Mouse (Mus musculus): ENCODE measurements around the gene Tenm1. TPM values are rescaled to one million over a fixed set of nuclear protein-coding genes. Genes with fewer than 3 reads are reported as not detected.

Tenm1 gene
- 31.7 and 35.7 TPM in 2 replicates for polyA plus RNA-seq (2015; fragmentation: Nextera tagmentation; extraction: Ambion mirVana)

DNA sequence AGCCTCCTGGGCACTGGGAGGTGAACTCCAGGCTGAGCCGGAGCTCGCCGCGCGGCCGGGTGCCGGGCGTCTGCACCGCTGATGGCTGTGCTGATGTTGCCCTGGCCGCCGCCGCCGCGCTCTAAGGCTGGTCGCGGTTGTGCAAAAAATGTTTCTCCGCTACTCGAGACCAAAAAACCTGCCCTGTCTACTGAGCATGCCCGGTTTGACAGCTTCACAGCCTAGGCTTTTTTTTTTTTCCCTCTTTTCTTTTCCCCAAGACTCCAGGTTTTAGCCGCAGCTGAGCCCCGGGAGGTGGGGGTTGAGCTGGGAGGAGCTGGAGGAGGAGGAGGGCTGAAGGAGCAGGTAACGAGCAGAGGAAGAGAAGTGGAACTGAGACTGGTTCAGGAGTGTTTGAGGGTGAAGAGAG, at the start of gene Tenm1:
TSS of gene Tenm1 (minus strand) at position 272 of the 409 bp plus-strand sequence.
- peak; percentile 72 for ATAC-seq
- H3K9ac ChIP-seq (ENCODE audit: low read depth, low read length) = peak within 1 kb of the TSS; percentile 60
- WGBS = 29% methylated on average over 22 of the region's 22 CpGs
- H3K4me1 ChIP-seq (ENCODE audit: control insufficient read depth, insufficient read depth, low read depth, low read length) = no peaks in the 10 kb centered on the region
- no peaks in the 10 kb centered on the region for H3K9me3 ChIP-seq (ENCODE audit: control insufficient read depth, low read length)
- H3K27me3 ChIP-seq (replicated peaks; ENCODE audit: control insufficient read depth, insufficient read depth, low read length) = no peaks in the 10 kb centered on the region
- H3K4me2 ChIP-seq (ENCODE audit: low read length) = peak within 1 kb of the TSS; percentile 71
- H3K36me3 ChIP-seq (ENCODE audit: control insufficient read depth, insufficient read depth, low read length) = no peaks in the 10 kb centered on the region
- H3K27ac ChIP-seq (ENCODE audit: low read depth, low read length) = peak within 1 kb of the TSS; percentile 83
- peak within 1 kb of the TSS; percentile 51 for H3K4me3 ChIP-seq (ENCODE audit: low read length)

DNA sequence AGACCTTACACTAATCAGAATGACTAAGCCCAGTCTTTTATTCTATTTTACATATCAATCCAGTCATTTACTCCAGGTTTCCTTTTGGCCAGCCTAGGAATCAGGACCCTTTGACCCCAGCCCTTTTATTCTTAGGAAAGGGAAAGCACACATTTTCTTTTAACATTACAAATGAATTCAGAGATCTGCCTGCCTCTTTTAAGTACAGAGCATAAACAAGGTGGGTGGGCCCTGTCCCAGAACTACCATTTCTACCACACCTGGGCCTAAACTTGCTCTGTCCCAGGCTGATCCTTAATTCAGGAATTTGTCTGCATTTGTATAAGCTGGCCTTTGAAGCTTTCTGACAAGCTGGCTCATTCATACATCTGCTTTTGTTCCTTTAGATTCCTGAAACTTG, 38.4 kb upstream of the Tenm1 start:
- H3K9ac ChIP-seq (ENCODE audit: low read depth, low read length) = no peak overlapping the region
- no peak overlapping the region for H3K4me3 ChIP-seq (ENCODE audit: low read length)
- no peaks in the 10 kb centered on the region for H3K9me3 ChIP-seq (ENCODE audit: control insufficient read depth, low read length)
- H3K27ac ChIP-seq (ENCODE audit: low read depth, low read length) = no peak overlapping the region
- no peaks in the 10 kb centered on the region for H3K4me1 ChIP-seq (ENCODE audit: control insufficient read depth, insufficient read depth, low read depth, low read length)
- no peaks in the 10 kb centered on the region for H3K27me3 ChIP-seq (replicated peaks; ENCODE audit: control insufficient read depth, insufficient read depth, low read length)
- ATAC-seq = no peak
- no peaks in the 10 kb centered on the region for H3K36me3 ChIP-seq (ENCODE audit: control insufficient read depth, insufficient read depth, low read length)
- no peak overlapping the region for H3K4me2 ChIP-seq (ENCODE audit: low read length)

DNA sequence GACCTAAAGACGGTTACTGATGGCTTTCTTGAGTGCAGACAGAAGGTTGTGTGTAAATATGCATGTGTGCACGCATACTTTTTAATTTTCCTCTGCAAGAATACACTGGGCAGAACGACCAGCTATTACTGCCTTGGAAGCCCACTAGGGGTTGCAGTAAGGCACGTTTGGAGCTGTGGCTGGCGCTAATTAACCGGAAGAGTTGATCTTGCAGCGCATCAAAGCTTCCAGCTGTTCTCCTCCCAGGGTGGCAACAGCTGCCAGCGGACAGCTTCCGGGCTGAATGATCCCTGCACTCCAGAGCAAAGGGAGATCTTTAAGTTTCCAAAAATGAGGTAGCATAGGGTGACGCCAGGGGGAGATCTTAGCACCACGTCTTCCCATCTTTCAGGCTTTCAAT, 1.7 kb upstream of the Tenm1 start:
- Histone ChIP-seq H3K4me3 (ENCODE audit: low read length) (peak overlapping the region; percentile 51), H3K4me2 (ENCODE audit: low read length) (peak overlapping the region; percentile 71), H3K9ac (ENCODE audit: low read depth, low read length) (peak overlapping the region; percentile 58), H3K36me3 (ENCODE audit: control insufficient read depth, insufficient read depth, low read length) (no peaks in the 10 kb centered on the region), H3K27me3 (replicated peaks; ENCODE audit: control insufficient read depth, insufficient read depth, low read length) (no peaks in the 10 kb centered on the region), H3K27ac (ENCODE audit: low read depth, low read length) (peak overlapping the region; percentile 83), H3K9me3 (ENCODE audit: control insufficient read depth, low read length) (no peaks in the 10 kb centered on the region), H3K4me1 (ENCODE audit: control insufficient read depth, insufficient read depth, low read depth, low read length) (no peaks in the 10 kb centered on the region)
- peak; percentile 73 for ATAC-seq
- 10% methylated on average over 11 of the region's 11 CpGs for WGBS

DNA sequence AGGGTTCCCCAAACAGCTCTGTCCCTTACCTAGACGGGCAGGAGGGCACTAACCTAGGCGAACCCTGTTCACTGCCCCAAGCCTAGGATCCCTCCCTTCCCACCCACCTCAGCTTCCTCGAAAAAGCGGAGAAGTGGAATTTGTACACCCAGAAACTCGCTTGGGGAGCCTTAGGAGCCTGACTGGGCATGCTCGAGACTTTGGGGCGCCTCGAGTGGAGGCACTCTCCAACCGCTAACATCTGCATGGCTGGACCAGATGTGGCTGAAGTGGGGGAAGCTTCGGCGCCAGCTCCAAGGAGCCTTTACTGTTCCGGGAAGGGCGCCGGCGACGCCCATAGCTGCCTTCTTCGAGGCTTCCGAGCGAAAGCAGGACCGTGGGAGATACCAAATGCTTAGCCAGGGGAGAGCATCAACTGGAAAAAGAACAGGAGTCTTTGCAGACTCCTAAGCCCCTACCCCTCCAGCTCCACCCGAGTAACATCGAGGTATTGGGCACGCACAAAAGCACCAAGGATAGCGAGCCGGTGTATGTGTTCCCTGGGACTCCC, 1.1 kb upstream of the Tenm1 start:
- WGBS = 18% methylated on average over 25 of the region's 25 CpGs
- Histone ChIP-seq H3K4me2 (ENCODE audit: low read length) (peak overlapping the region; percentile 71), H3K27ac (ENCODE audit: low read depth, low read length) (peak overlapping the region; percentile 83), H3K36me3 (ENCODE audit: control insufficient read depth, insufficient read depth, low read length) (no peaks in the 10 kb centered on the region), H3K9me3 (ENCODE audit: control insufficient read depth, low read length) (no peaks in the 10 kb centered on the region), H3K9ac (ENCODE audit: low read depth, low read length) (peak overlapping the region; percentile 58), H3K4me3 (ENCODE audit: low read length) (peak overlapping the region; percentile 51), H3K4me1 (ENCODE audit: control insufficient read depth, insufficient read depth, low read depth, low read length) (no peaks in the 10 kb centered on the region), H3K27me3 (replicated peaks; ENCODE audit: control insufficient read depth, insufficient read depth, low read length) (no peaks in the 10 kb centered on the region)
- ATAC-seq = peak; percentile 72

DNA sequence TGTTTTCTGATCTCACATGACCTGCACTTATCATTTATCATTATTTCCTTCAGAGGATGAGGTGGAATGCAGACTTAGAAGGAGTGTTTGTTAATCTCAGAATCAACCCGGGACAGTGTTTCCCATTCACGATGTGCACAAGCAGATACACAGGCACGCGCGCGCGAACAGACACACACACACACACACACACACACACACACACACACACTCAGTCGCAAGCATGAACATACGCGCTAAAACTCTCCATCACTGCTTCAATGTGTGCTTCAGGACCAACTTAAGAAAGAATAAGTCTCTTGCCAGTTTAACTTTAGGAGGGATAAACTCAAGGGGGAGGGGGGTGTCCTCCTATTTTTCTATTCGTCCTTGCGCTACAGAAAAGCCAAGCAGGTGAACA, 411 bp upstream of the Tenm1 start:
- Histone ChIP-seq H3K27ac (ENCODE audit: low read depth, low read length) (peak overlapping the region; percentile 83), H3K36me3 (ENCODE audit: control insufficient read depth, insufficient read depth, low read length) (no peaks in the 10 kb centered on the region), H3K4me1 (ENCODE audit: control insufficient read depth, insufficient read depth, low read depth, low read length) (no peaks in the 10 kb centered on the region), H3K9ac (ENCODE audit: low read depth, low read length) (peak overlapping the region; percentile 53), H3K27me3 (replicated peaks; ENCODE audit: control insufficient read depth, insufficient read depth, low read length) (no peaks in the 10 kb centered on the region), H3K4me2 (ENCODE audit: low read length) (peak overlapping the region; percentile 71), H3K9me3 (ENCODE audit: control insufficient read depth, low read length) (no peaks in the 10 kb centered on the region), H3K4me3 (ENCODE audit: low read length) (peak overlapping the region; percentile 51)
- WGBS = 24% methylated on average over 12 of the region's 12 CpGs
- ATAC-seq = peak; percentile 16; the same call in 1 of the 2 replicates

DNA sequence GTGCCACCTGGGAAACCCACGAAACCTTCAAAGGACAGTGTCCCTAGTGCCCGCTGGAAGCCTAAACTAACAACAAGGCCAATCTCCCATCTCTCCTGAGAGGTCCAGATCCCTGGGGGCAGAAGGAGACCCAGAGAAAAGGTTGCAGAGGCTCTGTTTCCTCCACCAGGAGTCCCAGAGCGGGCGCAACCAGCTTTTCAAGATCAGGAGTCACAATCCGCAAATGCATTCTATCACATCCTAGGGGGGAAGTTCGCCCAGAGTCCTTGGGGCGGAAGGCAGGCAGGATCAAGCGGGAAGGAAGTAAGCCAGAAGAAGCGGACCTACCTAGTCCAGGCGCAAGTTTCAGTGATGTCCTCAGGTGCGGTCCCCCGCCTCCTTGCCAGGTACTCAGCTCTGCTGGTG, 963 bp downstream of the Tenm1 start:
- ATAC-seq = no peak
- WGBS = 17% methylated on average over 12 of the region's 12 CpGs
- H3K27ac ChIP-seq (ENCODE audit: low read depth, low read length) = peak overlapping the region; percentile 83; the same call in 1 of the 2 replicates

DNA sequence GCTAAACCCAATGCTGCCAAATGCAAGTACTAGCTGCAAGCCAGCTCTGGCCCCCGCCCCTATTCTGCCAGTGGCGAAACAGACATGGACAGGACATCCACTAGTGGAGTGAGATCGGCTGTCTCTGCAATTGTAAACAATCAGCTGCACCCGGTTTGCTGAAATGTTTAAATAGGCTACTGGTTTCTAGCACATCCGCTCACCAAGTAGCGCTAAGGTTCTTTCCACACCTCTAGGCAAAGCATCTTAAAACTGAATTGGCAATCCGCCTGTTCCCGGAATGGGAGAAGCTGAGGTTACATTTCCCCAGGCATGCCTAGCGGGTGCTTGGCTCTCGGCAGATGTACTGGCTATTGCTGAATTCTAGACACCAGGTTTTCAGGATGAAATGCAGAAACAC, 1.8 kb downstream of the Tenm1 start:
- H3K4me2 ChIP-seq (ENCODE audit: low read length) = peak overlapping the region; percentile 71
- H3K27me3 ChIP-seq (replicated peaks; ENCODE audit: control insufficient read depth, insufficient read depth, low read length) = no peaks in the 10 kb centered on the region
- peak overlapping the region; percentile 60 for H3K9ac ChIP-seq (ENCODE audit: low read depth, low read length)
- WGBS = 17% methylated on average over 10 of the region's 10 CpGs
- no peaks in the 10 kb centered on the region for H3K36me3 ChIP-seq (ENCODE audit: control insufficient read depth, insufficient read depth, low read length)
- H3K9me3 ChIP-seq (ENCODE audit: control insufficient read depth, low read length) = no peaks in the 10 kb centered on the region
- peak overlapping the region; percentile 44 for H3K27ac ChIP-seq (ENCODE audit: low read depth, low read length)
- H3K4me3 ChIP-seq (ENCODE audit: low read length) = peak overlapping the region; percentile 51
- no peaks in the 10 kb centered on the region for H3K4me1 ChIP-seq (ENCODE audit: control insufficient read depth, insufficient read depth, low read depth, low read length)
- ATAC-seq = no peak

More for the DNA sequence above, 963 bp downstream of the Tenm1 start:
- H3K9ac ChIP-seq (ENCODE audit: low read depth, low read length) = peak overlapping the region; percentile 60
- H3K9me3 ChIP-seq (ENCODE audit: control insufficient read depth, low read length) = no peaks in the 10 kb centered on the region
- peak overlapping the region; percentile 51 for H3K4me3 ChIP-seq (ENCODE audit: low read length)
- peak overlapping the region; percentile 71 for H3K4me2 ChIP-seq (ENCODE audit: low read length)
- no peaks in the 10 kb centered on the region for H3K36me3 ChIP-seq (ENCODE audit: control insufficient read depth, insufficient read depth, low read length)
- H3K4me1 ChIP-seq (ENCODE audit: control insufficient read depth, insufficient read depth, low read depth, low read length) = no peaks in the 10 kb centered on the region
- H3K27me3 ChIP-seq (replicated peaks; ENCODE audit: control insufficient read depth, insufficient read depth, low read length) = no peaks in the 10 kb centered on the region

DNA sequence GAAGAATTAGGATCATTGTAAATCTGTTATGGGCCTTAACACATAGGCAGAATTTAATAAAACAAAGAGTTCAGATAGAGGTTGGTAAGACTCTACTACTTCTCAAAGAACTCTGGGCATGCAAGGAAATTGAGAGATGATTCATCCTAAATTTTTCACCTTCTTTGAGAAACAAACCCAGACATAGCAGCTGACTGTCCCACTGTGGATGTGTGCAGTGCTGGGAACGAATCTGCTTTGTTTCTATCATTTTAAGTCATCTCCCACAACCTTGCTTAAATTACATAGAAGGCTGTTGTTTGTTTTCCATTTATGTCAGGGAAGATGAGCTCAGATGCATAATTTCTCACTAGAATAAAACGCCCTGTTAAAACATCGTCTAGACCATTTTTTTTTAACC, 31.0 kb downstream of the Tenm1 start:
- 74% methylated on average over 3 of the region's 3 CpGs for WGBS
- Histone ChIP-seq H3K27me3 (replicated peaks; ENCODE audit: control insufficient read depth, insufficient read depth, low read length) (no peaks in the 10 kb centered on the region), H3K9ac (ENCODE audit: low read depth, low read length) (no peak overlapping the region), H3K9me3 (ENCODE audit: control insufficient read depth, low read length) (no peaks in the 10 kb centered on the region), H3K4me3 (ENCODE audit: low read length) (no peak overlapping the region), H3K4me1 (ENCODE audit: control insufficient read depth, insufficient read depth, low read depth, low read length) (no peaks in the 10 kb centered on the region), H3K4me2 (ENCODE audit: low read length) (no peak overlapping the region), H3K36me3 (ENCODE audit: control insufficient read depth, insufficient read depth, low read length) (no peaks in the 10 kb centered on the region), H3K27ac (ENCODE audit: low read depth, low read length) (no peak overlapping the region)
- ATAC-seq = no peak

DNA sequence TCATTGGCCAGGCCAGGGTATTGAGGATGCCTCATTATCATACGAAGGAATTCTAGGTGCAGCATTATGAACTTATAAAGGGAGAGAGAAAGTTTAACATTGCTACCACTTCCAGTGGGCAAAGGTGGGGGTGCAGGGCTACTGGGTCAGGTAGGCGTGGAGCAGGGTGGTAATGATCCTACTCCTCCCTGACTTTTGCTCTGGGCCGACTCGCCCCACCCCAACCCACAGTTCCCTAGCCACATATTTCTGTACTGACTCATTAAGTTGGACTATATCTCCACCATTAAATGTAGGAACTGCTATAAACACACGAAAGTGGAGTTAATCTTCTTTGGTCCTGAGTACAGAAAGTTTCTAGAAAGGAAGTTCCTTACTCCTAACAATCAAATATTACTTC, 40.8 kb downstream of the Tenm1 start:
- no peaks in the 10 kb centered on the region for H3K36me3 ChIP-seq (ENCODE audit: control insufficient read depth, insufficient read depth, low read length)
- H3K9ac ChIP-seq (ENCODE audit: low read depth, low read length) = no peak overlapping the region
- H3K9me3 ChIP-seq (ENCODE audit: control insufficient read depth, low read length) = no peaks in the 10 kb centered on the region
- no peaks in the 10 kb centered on the region for H3K27me3 ChIP-seq (replicated peaks; ENCODE audit: control insufficient read depth, insufficient read depth, low read length)
- no peaks in the 10 kb centered on the region for H3K4me1 ChIP-seq (ENCODE audit: control insufficient read depth, insufficient read depth, low read depth, low read length)
- WGBS = 77% methylated on average over 5 of the region's 5 CpGs
- H3K4me2 ChIP-seq (ENCODE audit: low read length) = no peak overlapping the region
- H3K27ac ChIP-seq (ENCODE audit: low read depth, low read length) = no peak overlapping the region
- H3K4me3 ChIP-seq (ENCODE audit: low read length) = no peak overlapping the region
- no peak for ATAC-seq
